Mouse (Mus musculus) retina, postnatal 7 days (tissue): Measurements from ENCODE around the gene Gm8334.
"Not testable (repeated sequence)": the region's sequence is repeated elsewhere in the genome, so short reads cannot be mapped to it uniquely, and the experiment has no call there.

Source experiments
- DNase-seq: peaks from one replicate; pipeline ENCODE4 v3.0.0-alpha.2; 2012; ENCODE audit warnings: low read depth, low spot score

Gene Gm8334

DNA sequence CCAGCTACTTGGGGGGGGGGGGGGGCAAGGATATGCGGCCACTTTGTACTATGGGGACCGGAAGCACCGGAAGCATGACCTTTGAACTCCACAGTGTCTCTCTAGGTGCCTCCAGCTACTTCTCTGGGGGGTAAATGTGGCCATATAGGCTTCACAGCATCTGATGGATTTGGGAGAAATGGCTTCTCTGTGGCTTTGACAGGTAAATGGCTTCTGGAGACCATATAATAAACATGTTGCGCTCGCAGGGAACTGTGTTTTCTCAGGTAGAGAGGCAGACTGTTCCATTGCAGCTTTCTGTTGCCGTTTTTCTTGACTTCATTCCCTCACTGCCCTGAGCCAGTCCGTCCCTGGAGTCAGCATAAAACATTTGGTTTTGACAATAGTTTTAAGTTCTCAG is at the start of gene Gm8334:
Gene Gm8334, minus strand, starts transcription at position 101 of the 400 bp plus-strand sequence.
- DNase-seq: not testable (repeated sequence)

DNA sequence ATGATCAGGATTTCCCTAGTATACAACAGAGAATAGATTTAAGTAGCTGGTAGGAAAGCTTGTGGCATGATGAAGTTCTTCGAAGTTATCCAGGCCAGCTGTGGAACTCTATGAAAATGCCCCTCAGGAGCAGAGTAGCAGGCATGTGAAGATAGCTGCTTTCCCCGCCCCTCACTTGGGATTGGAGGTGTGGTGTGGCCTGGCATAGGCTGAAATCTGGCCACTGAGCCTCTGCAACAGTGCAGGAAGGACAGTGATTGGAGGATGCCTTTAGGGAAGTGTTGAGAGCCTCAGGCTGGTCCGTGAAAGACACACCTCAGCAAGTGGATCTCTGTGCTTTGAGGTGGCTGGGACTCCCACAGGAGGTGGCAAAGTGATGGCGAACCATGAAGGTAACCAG is 48.3 kb upstream of the Gm8334 start, which contains the start of gene Gm15127:
Gene Gm15127, plus strand, starts transcription at position 301 of the 400 bp plus-strand sequence.
- not testable (repeated sequence) for DNase-seq
